Mouse (Mus musculus) bone marrow, adult 2 months (tissue): ENCODE measurements around the gene Adgrd1. TPM values are rescaled to one million over a fixed set of nuclear protein-coding genes. Genes with fewer than 3 reads are reported as not detected.

Experiments used
- H3K27ac ChIP-seq: fragments of 200-500 bp; 2 replicates; pipeline ENCODE4 v1.5.1; 2012; ENCODE audit warnings: low read depth, mild to moderate bottlenecking, control low read depth, inconsistent platforms, low read length; ENCODE audit not compliant: control insufficient read depth, poor library complexity, insufficient read depth
- H3K4me1 ChIP-seq: fragments of 200-500 bp; 2 replicates; pipeline ENCODE4 v1.6.1; 2011; ENCODE audit warnings: low read length; ENCODE audit not compliant: control insufficient read depth, insufficient read depth
- H3K4me3 ChIP-seq: fragments of 200-500 bp; replicated peaks from 2 replicates; pipeline ENCODE3; 2011; ENCODE audit warnings: mild to moderate bottlenecking, low read depth, low read length, control low read depth; ENCODE audit not compliant: control insufficient read depth
- CTCF ChIP-seq: fragments of 200-500 bp; IDR thresholded peaks from 2 replicates; pipeline ENCODE4 v1.5.1; 2011; ENCODE audit warnings: low read length, control low read depth; ENCODE audit not compliant: control insufficient read depth, insufficient read depth
- POLR2A ChIP-seq: fragments of 200-500 bp; IDR thresholded peaks from 2 replicates; pipeline ENCODE4 v1.6.1; 2011; ENCODE audit warnings: low read depth, mild to moderate bottlenecking, control low read depth, low read length, borderline replicate concordance; ENCODE audit not compliant: control insufficient read depth
- WGBS: fragments of 180-500 bp; shearing (Covaris S2); methylation state at CpG from one replicate; pipeline ENCODE4 v1.1.7; 2018; 5-methylcytosine and 5-hydroxymethylcytosine counted together
- polyA plus RNA-seq: library from polyadenylated mRNA; stranded (reverse); fragments of >200 nt; gene quantifications from 2 replicates; pipeline ENCODE4 v1.2.4, GENCODE M21; 2011; ENCODE audit warnings: low replicate concordance; ENCODE audit not compliant: missing spikeins, insufficient read depth, insufficient read length

The Adgrd1 gene
- polyA plus RNA-seq, 1 experiment: 0.47 TPM

- no peak overlapping the region for H3K27ac ChIP-seq
- no peaks in the 10 kb centered on the region for H3K4me1 ChIP-seq
- TF ChIP-seq POLR2A (no peak), CTCF (no peak)
- no peak overlapping the region for H3K4me3 ChIP-seq
- 87% methylated on average over 5 of the region's 5 CpGs for WGBS
These were observed 40.9 kb downstream of the Adgrd1 start for GRCm38 (mm10) chr5:129137405-129137804.

- Histone ChIP-seq H3K4me1 (no peaks in the 10 kb centered on the region), H3K4me3 (no peak overlapping the region), H3K27ac (no peak overlapping the region)
- no peak for TF ChIP-seq POLR2A
- no peak for TF ChIP-seq CTCF
- 85% methylated on average over 15 of the region's 15 CpGs for WGBS
These were observed 42.0 kb downstream of the Adgrd1 start for GRCm38 (mm10) chr5:129138576-129138975.

GRCm38 (mm10) chr5:129142801-129143200 lies 46.3 kb downstream of the Adgrd1 start:
- Histone ChIP-seq H3K27ac (no peak overlapping the region), H3K4me3 (no peak overlapping the region), H3K4me1 (peaks cover 2% of the 10 kb centered on the region; the same call in 1 of the 2 replicates)
- TF ChIP-seq CTCF: no peak
- no peak for TF ChIP-seq POLR2A
- WGBS: 23% methylated on average over 5 of the region's 5 CpGs

- Histone ChIP-seq H3K4me1 (peaks cover 2% of the 10 kb centered on the region; the same call in 1 of the 2 replicates), H3K27ac (no peak overlapping the region), H3K4me3 (no peak overlapping the region)
- 76% methylated on average over 8 of the region's 8 CpGs for WGBS
- TF ChIP-seq CTCF: no peak
- TF ChIP-seq POLR2A: no peak
These were observed 48.9 kb downstream of the Adgrd1 start for GRCm38 (mm10) chr5:129145307-129145935.

- Histone ChIP-seq H3K4me1 (peaks cover 2% of the 10 kb centered on the region; the same call in 1 of the 2 replicates), H3K27ac (no peak overlapping the region), H3K4me3 (no peak overlapping the region)
- WGBS: 33% methylated on average over 12 of the region's 12 CpGs
- TF ChIP-seq POLR2A (no peak), CTCF (no peak)
These were observed 50.5 kb downstream of the Adgrd1 start for GRCm38 (mm10) chr5:129146892-129147509.

- Histone ChIP-seq H3K4me3 (no peak overlapping the region), H3K4me1 (peaks cover 2% of the 10 kb centered on the region; the same call in 1 of the 2 replicates), H3K27ac (no peak overlapping the region)
- TF ChIP-seq POLR2A: no peak
- WGBS: 76% methylated on average over 9 of the region's 9 CpGs
These were observed 51.9 kb downstream of the Adgrd1 start for GRCm38 (mm10) chr5:129148485-129148884.

- TF ChIP-seq CTCF: no peak
- no peaks in the 10 kb centered on the region for H3K4me1 ChIP-seq
- H3K4me3 ChIP-seq: no peak overlapping the region
- WGBS: 67% methylated on average over 14 of the region's 14 CpGs
- no peak overlapping the region for H3K27ac ChIP-seq
These were observed 58.7 kb downstream of the Adgrd1 start for GRCm38 (mm10) chr5:129155023-129155901.

GRCm38 (mm10) chr5:129155902-129156311 lies 59.4 kb downstream of the Adgrd1 start:
- 59% methylated on average over 9 of the region's 9 CpGs for WGBS
- no peaks in the 10 kb centered on the region for H3K4me1 ChIP-seq

More at GRCm38 (mm10) chr5:129155902-129156311, 59.4 kb downstream of the Adgrd1 start:
- Histone ChIP-seq H3K4me3 (no peak overlapping the region), H3K27ac (no peak overlapping the region)
- no peak for TF ChIP-seq CTCF
- no peak for TF ChIP-seq POLR2A
